Mouse (Mus musculus): Measurements from ENCODE around the gene Cdhr2. TPM values are rescaled to one million over a fixed set of nuclear protein-coding genes. Genes with fewer than 3 reads are reported as not detected.

The Cdhr2 gene
- total RNA-seq, 2 experiments from 2014 or later, result not detected

DNA sequence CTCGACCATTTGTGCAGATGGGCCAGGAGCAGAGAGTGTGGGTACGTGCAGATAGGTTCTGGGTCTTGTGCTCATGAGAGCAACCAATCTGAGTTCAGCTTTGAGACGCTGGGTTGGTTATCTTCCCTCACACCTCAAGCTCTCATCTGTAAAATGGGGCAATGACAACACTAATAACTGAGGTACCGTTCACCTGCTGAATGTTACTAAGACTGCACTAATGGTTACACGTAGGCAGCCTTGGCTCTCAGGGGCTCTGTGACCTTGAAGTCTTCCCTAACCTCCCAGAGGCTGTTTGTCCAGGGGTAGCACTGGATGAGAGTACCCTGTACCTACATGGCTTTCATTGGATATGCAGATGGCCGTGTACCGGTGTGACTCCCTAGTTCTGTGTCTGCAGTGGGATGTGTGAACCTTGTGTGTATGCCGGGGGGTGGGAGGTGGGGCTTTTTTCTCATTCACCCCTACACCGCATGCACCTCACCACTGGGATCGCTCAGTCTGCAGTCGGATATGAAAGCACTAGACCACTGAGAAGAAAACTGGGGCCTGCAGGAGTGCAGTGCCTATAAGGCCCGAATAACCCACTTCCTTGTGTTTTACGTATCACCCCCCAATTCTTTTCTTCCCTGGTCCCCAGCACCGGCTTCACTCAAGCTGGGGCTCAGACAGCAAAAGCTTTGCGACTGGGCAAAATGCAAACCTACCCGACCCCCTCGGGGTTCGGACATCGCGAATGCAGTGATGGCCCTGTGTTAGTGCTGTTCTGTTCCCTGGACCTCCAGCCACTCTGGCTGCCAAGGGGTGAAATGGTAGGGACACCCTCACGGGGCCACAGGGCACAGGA, 8.3 kb upstream of the Cdhr2 start:
- ATAC-seq (replicated peaks; ENCODE audit: poor library complexity, severe bottlenecking), result no peak

- peak; percentile 92 for ATAC-seq (replicated peaks; ENCODE audit: poor library complexity, severe bottlenecking)
Observed at GRCm38 (mm10) chr13:54693558-54694347, 7.5 kb upstream of the Cdhr2 start, which contains the start of gene Rnf44. Gene Rnf44 (minus strand): TSS chr13:54693907.

DNA sequence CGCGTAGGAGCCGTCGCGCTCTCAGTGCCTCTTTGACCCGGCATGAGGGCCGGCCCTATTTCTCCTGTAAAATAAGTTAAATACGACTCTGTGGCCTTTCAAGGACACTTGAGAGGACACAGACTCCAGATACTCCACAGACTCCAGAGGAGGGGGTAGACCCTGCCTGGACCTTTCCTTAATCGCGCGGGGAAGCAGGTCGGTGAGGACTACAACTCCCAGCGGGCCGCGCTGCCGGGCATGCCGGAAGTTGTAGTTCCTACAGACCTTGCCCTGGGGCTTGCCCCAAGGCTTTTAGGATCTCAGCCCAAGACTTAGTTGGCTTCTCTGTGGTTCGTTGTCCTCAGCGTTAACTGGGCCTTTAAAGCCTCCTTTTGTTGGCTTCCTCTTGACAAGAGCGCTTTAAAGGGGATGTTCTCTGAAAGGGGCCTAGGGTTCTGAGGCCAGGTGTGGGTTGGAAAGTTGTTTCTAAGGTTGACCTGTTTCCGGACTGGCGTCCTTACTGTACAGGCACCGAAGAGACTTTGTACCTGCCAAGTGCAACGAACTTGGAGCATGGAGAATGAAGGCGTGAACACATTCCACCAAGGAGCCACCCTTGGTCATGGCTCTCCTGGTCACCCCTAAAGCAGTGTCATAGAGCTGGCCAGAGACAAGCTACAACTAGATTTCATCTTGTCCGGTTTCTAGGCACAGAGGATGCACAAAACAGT, 6.8 kb upstream of the Cdhr2 start:
- ATAC-seq (replicated peaks; ENCODE audit: poor library complexity, severe bottlenecking), result peak; percentile 36

DNA sequence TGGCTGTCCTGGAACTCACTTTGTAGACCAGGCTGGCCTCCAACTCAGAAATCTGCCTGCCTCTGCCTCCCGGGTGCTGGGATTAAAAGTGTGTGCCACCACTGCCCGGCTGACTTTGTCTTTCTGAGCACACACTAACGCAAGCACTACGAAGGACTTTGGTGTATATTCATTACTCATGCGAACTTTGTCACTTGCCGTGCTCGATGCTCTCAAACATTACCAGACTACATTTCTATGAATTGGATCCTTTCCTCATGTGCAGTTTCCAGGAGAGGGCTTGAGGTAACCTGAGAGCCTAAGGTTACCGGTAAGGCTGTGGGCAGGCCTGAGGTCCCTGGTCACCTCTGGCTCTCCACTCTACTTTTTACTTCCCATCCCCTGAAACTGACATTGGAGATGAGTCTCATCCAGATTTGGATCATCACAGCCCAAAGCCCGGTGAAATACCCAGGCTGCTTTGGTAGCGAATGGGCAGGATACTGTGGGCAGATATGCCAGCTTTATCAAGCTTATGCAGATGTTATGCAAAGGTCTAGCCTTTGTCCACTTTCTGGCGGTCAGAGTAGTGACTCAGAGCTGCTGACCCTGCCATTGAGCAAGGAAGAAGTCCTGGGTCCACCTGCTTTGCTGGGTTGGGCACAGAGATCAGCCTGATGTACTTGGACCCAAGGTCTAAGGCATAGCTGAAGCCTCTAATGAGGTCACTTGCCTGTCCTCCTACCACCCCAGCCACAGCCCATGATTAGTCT, 5.6 kb upstream of the Cdhr2 start:
- no peak for ATAC-seq (replicated peaks; ENCODE audit: poor library complexity, severe bottlenecking)

DNA sequence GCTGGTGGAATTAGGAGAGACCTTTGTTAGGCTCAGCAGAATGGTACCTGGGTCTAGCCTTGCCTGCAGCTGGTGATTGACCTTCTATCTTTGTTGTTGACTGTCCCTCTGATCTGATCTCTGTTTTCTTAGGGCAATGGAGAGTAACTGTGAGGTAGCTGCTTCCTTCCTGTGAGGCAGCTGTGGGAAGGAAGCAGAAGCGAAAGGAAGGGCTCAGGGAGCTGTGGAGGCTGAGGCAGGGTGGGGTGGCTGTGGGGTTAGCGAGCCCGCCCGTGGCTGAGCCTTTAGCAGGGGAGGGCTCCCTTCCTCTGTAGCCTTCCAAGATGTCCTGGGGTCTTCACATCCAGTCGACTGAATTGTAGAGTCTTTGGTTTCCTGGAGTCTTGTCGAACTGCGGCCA, 1.2 kb downstream of the Cdhr2 start:
- ATAC-seq (replicated peaks; ENCODE audit: poor library complexity, severe bottlenecking), result peak; percentile 42

DNA sequence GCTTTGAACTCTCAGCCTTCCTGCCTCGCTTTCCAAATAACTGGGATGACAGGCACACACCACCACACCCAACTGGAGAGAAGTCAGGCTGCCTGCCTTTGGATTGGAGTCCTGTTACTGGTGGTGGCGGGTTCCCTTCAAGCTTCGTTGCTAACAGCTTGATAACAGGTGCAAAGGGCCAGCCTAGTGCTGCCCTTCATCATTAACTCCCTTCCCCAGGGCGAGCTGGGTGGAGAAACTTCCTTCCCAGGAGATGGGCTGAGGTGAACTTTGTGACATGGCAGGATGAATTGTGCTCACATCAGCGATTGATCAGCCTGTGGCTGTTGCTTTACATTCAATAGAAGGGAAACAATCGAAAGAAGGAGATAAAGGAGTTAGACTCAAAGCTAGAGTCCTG, 3.6 kb downstream of the Cdhr2 start:
- no peak for ATAC-seq (replicated peaks; ENCODE audit: poor library complexity, severe bottlenecking)

GRCm38 (mm10) chr13:54710866-54711265, 9.6 kb downstream of the Cdhr2 start:
- ATAC-seq (replicated peaks; ENCODE audit: poor library complexity, severe bottlenecking), result no peak

DNA sequence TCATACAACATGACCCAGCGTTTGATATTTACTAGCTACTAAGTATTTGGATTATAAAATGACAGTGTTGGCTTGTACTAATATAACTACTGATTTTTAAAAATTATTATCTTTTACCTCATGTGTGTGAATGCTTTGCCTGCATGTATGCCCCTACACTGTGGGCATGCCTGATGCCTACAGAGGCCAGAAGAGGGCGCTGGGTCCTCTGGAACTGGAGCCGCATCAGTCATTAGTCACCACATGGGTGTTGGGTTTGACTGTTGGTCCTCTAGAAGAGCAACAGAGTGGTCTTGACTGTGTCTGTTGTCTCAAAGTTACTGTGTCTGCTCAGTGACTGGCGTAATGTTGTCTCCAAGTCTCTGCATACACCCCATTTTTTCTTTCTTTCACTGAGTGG, 13.1 kb downstream of the Cdhr2 start:
- ATAC-seq (replicated peaks; ENCODE audit: poor library complexity, severe bottlenecking), result no peak

DNA sequence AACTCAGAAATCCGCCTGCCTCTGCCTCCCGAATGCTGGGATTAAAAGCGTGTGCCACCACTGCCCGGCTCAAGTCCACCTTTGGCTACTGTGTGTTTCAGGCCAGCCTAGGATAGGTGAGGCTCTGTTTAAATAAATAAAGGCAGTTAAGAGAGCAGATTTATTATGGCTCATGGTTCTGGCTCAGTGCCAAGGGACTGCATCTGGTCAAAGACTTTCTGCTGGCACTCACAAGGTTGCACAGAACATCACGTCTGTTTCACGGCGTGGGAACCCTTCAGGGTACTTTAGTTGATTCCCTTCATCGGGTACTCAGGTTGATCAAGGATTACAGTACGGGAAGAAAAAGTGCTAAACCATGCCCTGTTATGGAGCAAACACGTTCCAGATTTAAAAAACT, 13.7 kb downstream of the Cdhr2 start:
- no peak for ATAC-seq (replicated peaks; ENCODE audit: poor library complexity, severe bottlenecking)

DNA sequence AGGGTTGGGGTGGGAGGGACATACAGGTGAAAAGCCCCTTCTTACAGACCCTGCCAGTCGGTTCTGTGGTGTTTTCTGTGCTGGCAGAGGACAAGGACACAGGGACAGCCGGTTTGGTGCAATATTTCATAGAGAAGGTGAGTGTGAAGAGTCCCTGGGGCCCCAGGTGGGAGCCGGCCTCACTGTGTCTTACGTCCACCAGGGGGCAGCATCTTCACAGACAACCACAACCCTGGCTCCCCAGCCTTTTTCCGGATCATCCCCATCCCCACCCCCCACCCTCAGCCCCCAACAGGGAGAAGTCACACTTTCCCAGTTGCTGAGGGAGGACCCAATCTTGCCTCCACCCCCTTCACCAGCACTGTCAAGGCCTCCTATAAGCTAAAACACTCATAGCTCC, 15.7 kb downstream of the Cdhr2 start:
- ATAC-seq (replicated peaks; ENCODE audit: poor library complexity, severe bottlenecking), result peak; percentile 59

DNA sequence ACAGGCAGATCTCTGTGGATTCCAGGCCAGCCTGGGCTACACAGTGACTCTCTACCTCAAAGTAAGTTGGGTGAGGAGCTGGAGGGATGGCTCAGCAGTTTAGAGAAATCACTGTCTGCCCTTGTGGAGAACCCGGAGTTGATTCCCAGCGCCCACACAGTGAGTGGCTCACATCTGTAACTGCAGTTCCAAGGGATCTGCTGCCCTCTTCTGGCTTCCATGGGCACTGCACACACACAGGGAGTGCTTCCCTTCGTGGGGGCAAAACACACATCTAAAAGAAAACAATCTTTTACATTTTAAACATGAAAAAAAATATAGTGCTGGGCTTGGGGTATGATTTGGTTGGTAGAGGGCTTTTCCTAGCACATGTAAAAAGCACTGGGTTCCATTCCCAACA, 21.9 kb downstream of the Cdhr2 start:
- ATAC-seq (replicated peaks; ENCODE audit: poor library complexity, severe bottlenecking), result no peak

DNA sequence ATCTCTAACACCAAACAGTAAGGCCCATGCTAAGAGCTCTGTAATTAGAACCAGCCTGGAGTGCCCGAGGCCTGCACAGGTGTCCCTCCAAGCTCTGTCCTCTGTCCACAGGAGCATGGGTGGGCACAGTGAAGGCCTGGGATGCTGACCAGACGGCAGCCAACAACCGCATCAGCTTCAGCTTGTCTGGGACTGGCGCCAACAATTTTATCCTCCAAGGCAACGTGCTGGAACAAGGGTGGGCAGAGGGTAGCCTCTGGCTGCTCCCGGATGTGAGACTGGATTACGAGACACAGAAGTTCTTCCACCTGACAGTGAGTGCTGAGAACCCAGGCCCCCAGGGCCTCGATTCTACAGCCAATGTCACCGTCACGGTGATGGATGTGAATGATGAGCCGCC, 24.9 kb downstream of the Cdhr2 start:
- ATAC-seq (replicated peaks; ENCODE audit: poor library complexity, severe bottlenecking), result no peak

DNA sequence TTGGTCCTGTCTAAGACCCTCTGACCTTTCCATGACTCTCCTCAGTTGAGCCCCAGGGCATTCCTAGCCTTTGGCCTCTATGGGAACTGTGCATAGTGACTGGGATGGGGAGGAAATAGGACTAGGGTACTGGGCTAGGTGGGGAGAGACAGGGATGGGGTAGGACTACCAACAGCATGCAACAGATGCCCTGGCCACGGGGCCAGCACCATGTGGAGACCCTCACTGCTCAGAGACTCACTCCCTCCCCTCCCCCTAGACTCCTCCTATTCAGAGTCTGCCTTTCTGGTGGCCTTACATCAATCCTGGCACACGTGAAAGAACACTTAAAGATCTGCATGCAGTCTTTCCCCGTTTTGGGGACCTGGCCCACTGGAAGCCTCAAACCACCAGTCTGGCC, 35.7 kb downstream of the Cdhr2 start:
- ATAC-seq (replicated peaks; ENCODE audit: poor library complexity, severe bottlenecking), result no peak

- ATAC-seq (replicated peaks; ENCODE audit: poor library complexity, severe bottlenecking), result no peak
Observed at GRCm38 (mm10) chr13:54737488-54738212, 36.4 kb downstream of the Cdhr2 start.

DNA sequence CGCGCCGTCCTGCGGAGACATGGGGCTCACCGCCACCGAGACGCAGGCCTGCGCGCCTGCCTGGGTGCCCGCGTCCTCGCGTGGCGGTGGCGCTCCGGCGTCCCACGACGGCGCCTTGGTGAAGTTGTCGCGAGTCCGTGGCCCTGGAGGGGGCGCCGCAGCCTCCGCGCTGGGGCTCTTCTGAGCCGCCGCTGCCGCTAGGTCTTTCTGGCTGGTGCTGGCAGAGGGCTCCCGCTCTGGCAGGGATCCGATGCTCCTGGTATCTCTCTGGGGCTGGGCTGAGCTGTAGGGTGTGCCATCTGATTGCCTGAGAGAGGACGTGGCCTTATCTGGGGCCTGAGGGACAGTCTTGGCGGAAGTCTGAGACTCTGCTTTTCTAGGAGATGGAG, 36.9 kb downstream of the Cdhr2 start:
- no peak for ATAC-seq (replicated peaks; ENCODE audit: poor library complexity, severe bottlenecking)

- no peak for ATAC-seq (replicated peaks; ENCODE audit: poor library complexity, severe bottlenecking)
Observed at GRCm38 (mm10) chr13:54746110-54746509, 44.8 kb downstream of the Cdhr2 start.

- no peak for ATAC-seq (replicated peaks; ENCODE audit: poor library complexity, severe bottlenecking)
Observed at GRCm38 (mm10) chr13:54746896-54747295, 45.6 kb downstream of the Cdhr2 start.

DNA sequence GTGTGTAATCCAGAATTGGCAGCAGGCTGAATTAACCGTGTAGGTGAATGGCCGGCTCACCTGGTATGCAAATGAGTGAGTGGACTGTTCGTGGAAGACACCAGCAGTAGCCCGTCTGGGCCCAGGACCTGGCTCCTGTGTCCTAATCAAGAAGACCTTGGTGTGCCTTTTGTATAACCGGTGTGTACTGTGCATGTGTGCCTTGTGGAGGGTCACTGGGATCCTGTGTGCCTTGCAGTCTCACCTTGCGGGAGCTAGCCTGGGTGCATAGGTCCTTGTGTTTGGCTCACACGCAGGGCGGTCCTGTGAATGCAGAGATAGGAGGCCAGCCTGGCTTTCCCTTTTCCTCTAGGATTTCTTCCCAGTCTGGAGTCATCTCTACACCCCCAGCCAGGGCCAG, 46.9 kb downstream of the Cdhr2 start:
- no peak for ATAC-seq (replicated peaks; ENCODE audit: poor library complexity, severe bottlenecking)

DNA sequence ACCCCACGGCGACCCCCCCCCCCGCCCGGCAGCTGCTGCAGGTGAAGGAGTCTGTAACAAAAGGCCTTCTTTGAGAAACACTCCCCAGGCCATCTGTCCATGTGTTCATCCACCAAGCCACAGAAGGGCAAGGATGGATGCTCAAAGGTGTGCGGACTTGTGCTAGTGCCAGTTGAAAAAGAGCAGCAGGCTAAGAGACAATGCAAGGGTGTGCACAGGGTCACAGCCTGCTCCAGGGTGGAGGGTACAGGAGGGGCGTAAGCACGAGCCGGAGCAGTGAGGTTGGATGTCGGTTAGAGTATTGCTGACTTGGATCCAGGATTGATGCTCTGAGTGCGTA, 47.4 kb downstream of the Cdhr2 start:
- no peak for ATAC-seq (replicated peaks; ENCODE audit: poor library complexity, severe bottlenecking)
